Mouse (Mus musculus) lung, embryonic 15.5 days (tissue): ENCODE measurements at regions not wholly inside any gene's neighbourhood (a gene's known extent, or its start where the extent isn't known, plus 50 kb on each side); places are given as distances from the start of the nearest gene placed in this dataset.
A peak's percentile ranks its signal among the peaks of the same experiment; 100 is the strongest.

ENCODE experiments used
- ATAC-seq: fragments of 200-750 bp; cut with Nextera tagmentation; 2 replicates; pipeline ENCODE4 v1.8.0; 2017; ENCODE audit warnings: moderate number of reproducible peaks, borderline replicate concordance; ENCODE audit not compliant: low FRiP score, low TSS enrichment; ENCODE audit errors: extremely low read depth
- H3K27ac ChIP-seq: fragments of 300-500 bp; sonication (generic); 2 replicates; pipeline ENCODE4 v1.5.1; 2015; ENCODE audit warnings: moderate library complexity, mild to moderate bottlenecking, inconsistent platforms
- H3K27me3 ChIP-seq: fragments of 300-500 bp; sonication (generic); 2 replicates; pipeline ENCODE4 v1.6.1; 2015; ENCODE audit warnings: inconsistent platforms
- H3K36me3 ChIP-seq: fragments of 300-500 bp; sonication (generic); 2 replicates; pipeline ENCODE4 v1.6.1; 2015; ENCODE audit warnings: inconsistent platforms
- H3K4me1 ChIP-seq: fragments of 300-500 bp; sonication (generic); 2 replicates; pipeline ENCODE4 v1.6.1; 2015; ENCODE audit warnings: inconsistent platforms
- H3K4me2 ChIP-seq: fragments of 300-500 bp; sonication (generic); 2 replicates; pipeline ENCODE4 v1.6.1; 2015; ENCODE audit warnings: inconsistent platforms, mild to moderate bottlenecking, moderate library complexity
- H3K4me3 ChIP-seq: fragments of 300-500 bp; sonication (generic); 2 replicates; pipeline ENCODE4 v1.5.1; 2015; ENCODE audit warnings: mild to moderate bottlenecking, inconsistent platforms
- H3K9ac ChIP-seq: fragments of 300-500 bp; sonication (generic); 2 replicates; pipeline ENCODE4 v1.6.1; 2015; ENCODE audit warnings: inconsistent platforms
- H3K9me3 ChIP-seq: fragments of 300-500 bp; sonication (generic); 2 replicates; pipeline ENCODE4 v1.6.1; 2016; ENCODE audit warnings: inconsistent platforms
- WGBS: fragments of 180-500 bp; shearing (Covaris S2); methylation state at CpG from one replicate; pipeline ENCODE4 v1.1.7; 2015; 5-methylcytosine and 5-hydroxymethylcytosine counted together

DNA sequence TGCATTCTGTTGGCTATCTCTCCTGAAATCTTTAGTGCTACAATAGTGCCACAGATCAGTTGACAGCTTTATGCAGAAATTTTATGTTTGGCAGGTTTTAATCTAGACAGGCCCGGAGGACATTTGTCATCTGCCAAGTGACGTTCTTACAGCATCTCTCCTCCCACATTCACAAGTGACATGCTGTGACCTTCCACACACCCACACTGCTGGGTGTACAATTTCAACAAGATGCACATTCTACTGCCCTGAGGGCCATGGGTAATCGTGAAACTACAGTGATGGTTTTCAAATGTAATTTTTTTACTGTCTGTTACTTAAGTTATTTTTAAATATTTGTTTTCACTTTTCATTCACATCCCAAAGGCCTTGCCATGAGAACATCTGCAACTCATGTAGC, 639.2 kb upstream of the Gm11114 start:
- Histone ChIP-seq H3K27ac (no peak overlapping the region), H3K27me3 (no peaks in the 10 kb centered on the region), H3K4me1 (no peaks in the 10 kb centered on the region), H3K4me2 (no peak overlapping the region), H3K9ac (no peak overlapping the region), H3K4me3 (no peak overlapping the region), H3K36me3 (no peaks in the 10 kb centered on the region), H3K9me3 (no peaks in the 10 kb centered on the region)
- ATAC-seq, result no peak
- 43% methylated on average over 3 of the region's 3 CpGs for WGBS

DNA sequence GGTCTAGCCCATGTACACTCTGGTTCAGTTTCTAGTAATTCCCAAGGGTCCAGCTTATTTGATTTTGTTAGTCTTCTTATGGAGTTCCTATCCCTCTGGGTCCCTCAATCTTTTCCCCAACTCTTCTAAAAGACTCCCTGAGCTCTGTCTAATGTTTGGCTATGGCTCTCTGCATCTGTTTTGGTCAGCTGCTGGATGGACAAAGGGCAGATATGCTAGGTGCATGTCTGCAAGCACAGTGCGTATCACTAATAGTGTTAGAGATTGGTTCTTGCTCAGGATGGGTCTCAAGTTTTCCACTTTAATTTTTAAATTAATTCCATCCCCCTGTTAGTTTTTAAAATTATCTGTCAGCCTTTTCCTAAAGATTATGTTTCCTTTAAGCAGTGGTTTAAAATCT, 634.2 kb upstream of the Gm11114 start:
- Histone ChIP-seq H3K4me3 (no peak overlapping the region), H3K27ac (no peak overlapping the region), H3K9me3 (no peaks in the 10 kb centered on the region), H3K9ac (no peak overlapping the region), H3K27me3 (no peaks in the 10 kb centered on the region), H3K4me2 (no peak overlapping the region), H3K4me1 (no peaks in the 10 kb centered on the region), H3K36me3 (no peaks in the 10 kb centered on the region)
- ATAC-seq, result no peak
- WGBS, result 94% methylated on average over 1 of the region's 1 CpGs

DNA sequence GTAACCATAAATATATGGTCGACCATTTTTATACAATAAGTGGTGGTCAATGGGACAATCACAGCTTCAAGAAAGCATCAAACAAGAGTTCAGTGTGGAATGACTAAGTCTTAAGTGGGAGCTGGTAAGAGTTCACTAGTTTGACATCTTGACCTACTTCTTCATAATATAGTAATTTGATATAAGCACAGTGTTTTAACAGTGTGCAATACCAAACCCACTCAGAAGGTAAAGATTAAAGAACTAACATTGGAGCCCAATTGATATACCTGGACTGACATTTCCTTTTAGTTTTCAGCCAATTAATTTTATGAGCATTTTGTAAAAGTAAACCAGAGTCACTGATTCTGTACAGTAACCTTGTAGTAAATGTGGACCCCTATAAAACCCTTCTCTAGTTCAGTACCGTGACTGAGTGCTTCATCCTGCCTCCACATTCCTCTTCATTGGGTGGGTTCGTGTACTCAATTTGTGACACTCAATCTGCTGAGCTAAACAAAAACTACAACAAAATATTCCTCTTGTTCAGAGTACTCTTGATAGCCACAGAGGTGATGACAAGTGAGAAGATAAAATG, 593.9 kb upstream of the Gm11114 start:
- Histone ChIP-seq H3K4me3 (no peak overlapping the region), H3K27me3 (no peaks in the 10 kb centered on the region), H3K4me1 (no peaks in the 10 kb centered on the region), H3K9me3 (no peaks in the 10 kb centered on the region), H3K9ac (no peak overlapping the region), H3K36me3 (no peaks in the 10 kb centered on the region), H3K4me2 (no peak overlapping the region), H3K27ac (no peak overlapping the region)
- ATAC-seq, result no peak
- WGBS, result 43% methylated on average over 3 of the region's 3 CpGs

DNA sequence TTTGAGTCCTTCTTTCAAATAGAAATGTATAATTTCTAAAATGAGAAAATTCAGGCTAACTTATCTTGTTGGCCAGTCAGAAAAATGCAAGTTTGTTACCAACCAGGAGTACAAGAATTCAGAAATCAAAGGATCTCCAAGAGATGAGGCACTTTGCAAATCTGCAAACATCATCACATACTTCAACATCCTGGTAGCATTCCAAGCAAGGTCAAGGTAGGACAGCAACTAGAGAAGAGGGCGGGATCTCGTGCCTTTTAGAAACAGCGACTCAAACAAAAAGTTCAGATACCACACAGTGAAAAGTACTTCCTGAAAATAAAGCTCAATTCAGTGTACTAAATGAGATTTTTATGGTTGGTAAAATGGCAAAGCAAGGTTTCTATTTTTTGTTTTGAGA, 593.2 kb upstream of the Gm11114 start:
- no peak for ATAC-seq
- Histone ChIP-seq H3K27ac (no peak overlapping the region), H3K4me3 (no peak overlapping the region), H3K27me3 (no peaks in the 10 kb centered on the region), H3K9me3 (no peaks in the 10 kb centered on the region), H3K4me2 (no peak overlapping the region), H3K9ac (no peak overlapping the region), H3K36me3 (no peaks in the 10 kb centered on the region), H3K4me1 (no peaks in the 10 kb centered on the region)
- 58% methylated on average over 3 of the region's 3 CpGs for WGBS

DNA sequence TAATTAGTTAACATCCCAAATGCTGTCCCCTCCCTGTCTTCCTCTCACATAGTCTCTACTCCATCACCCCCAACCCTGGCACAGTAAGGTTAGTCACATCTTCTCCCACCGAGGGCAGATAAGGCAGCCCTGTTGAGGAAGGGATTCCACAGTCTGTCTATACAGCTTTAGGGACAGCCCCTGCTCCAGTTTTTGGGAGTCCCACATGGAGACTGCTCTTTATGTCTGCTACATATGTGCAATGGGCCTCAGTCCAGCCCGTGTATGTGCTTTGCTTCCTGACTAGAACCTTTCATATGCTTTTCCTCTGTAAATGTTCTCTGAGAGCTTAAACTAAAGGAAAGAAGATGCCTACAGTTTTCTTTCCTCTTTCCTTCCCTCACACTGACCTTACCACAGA, 592.1 kb upstream of the Gm11114 start:
- no peak overlapping the region for H3K4me2 ChIP-seq
- H3K4me1 ChIP-seq, result no peaks in the 10 kb centered on the region
- H3K27me3 ChIP-seq, result no peaks in the 10 kb centered on the region
- H3K9ac ChIP-seq, result no peak overlapping the region
- H3K27ac ChIP-seq, result no peak overlapping the region
- no peak for ATAC-seq
- no peaks in the 10 kb centered on the region for H3K36me3 ChIP-seq
- no peak overlapping the region for H3K4me3 ChIP-seq
- WGBS, result 68% methylated on average over 2 of the region's 2 CpGs
- no peaks in the 10 kb centered on the region for H3K9me3 ChIP-seq

DNA sequence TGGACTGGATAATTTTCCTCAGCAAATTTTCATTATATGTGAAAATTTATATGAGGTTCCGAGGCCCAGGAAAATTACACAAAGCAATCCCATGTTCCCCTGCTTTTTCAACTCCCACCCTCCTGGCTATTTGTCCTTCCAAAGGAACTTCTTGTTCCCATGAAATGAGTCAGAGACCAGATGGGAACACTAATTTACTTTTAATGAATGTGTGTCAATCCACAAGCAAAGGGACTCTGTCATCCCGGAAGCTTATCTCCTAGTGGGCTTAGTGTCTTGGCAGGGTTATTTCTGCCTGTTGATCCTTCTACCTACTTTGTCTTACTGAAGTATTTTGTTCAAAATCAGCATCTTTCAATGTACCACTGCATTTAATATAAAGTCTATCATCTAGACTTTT, 573.3 kb upstream of the Gm11114 start:
- Histone ChIP-seq H3K4me3 (no peak overlapping the region), H3K9ac (no peak overlapping the region), H3K4me2 (no peak overlapping the region), H3K27me3 (no peaks in the 10 kb centered on the region), H3K4me1 (no peaks in the 10 kb centered on the region), H3K36me3 (no peaks in the 10 kb centered on the region), H3K27ac (no peak overlapping the region), H3K9me3 (no peaks in the 10 kb centered on the region)
- ATAC-seq, result no peak
- WGBS, result 60% methylated on average over 2 of the region's 2 CpGs

DNA sequence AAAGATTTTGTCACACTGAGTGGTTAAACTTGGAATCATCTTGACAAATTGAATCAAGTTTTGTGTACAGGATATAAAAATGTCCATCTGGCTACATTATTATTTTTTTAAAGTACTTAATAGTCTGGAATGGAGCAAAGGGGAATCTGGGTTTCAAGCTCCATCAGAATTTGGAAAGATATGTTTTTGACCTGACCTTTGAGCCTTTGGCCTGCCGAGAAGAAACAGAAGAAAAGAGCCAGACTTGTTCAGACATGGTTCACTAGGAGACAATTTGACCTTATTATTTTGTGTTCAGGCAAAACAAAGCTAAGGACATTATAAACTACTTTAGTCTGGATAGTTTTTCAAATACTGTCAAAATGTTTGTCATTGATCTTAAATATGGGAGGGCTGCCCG, 572.2 kb upstream of the Gm11114 start:
- H3K4me2 ChIP-seq, result no peak overlapping the region
- 67% methylated on average over 2 of the region's 2 CpGs for WGBS
- ATAC-seq, result no peak
- no peaks in the 10 kb centered on the region for H3K27me3 ChIP-seq
- no peaks in the 10 kb centered on the region for H3K4me1 ChIP-seq
- no peak overlapping the region for H3K9ac ChIP-seq
- H3K4me3 ChIP-seq, result no peak overlapping the region
- H3K36me3 ChIP-seq, result no peaks in the 10 kb centered on the region
- no peaks in the 10 kb centered on the region for H3K9me3 ChIP-seq
- no peak overlapping the region for H3K27ac ChIP-seq

DNA sequence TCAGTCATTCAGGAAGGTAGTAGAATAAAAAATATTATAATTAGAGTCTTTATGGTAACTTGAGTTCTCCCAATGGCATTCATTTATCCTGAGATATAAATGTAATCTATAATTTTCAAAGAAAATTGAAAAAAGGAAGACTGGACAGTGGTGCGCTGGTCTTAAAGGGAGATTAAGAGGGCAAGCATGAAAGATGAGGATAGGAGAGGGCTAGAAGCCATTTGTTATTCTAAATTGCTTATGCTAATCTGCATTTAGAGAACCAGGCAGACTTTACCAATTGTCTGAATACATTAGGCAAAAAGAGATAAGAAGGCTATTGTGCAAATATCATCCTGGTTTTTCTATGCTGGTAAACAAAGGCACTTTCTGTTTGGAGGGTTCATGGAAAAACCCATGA, 558.2 kb upstream of the Gm11114 start:
- no peaks in the 10 kb centered on the region for H3K4me1 ChIP-seq
- no peaks in the 10 kb centered on the region for H3K27me3 ChIP-seq
- H3K27ac ChIP-seq, result no peak overlapping the region
- H3K4me3 ChIP-seq, result no peak overlapping the region
- no peaks in the 10 kb centered on the region for H3K36me3 ChIP-seq
- H3K4me2 ChIP-seq, result no peak overlapping the region
- ATAC-seq, result no peak
- no peak overlapping the region for H3K9ac ChIP-seq
- 72% methylated on average over 1 of the region's 1 CpGs for WGBS
- H3K9me3 ChIP-seq, result no peaks in the 10 kb centered on the region

DNA sequence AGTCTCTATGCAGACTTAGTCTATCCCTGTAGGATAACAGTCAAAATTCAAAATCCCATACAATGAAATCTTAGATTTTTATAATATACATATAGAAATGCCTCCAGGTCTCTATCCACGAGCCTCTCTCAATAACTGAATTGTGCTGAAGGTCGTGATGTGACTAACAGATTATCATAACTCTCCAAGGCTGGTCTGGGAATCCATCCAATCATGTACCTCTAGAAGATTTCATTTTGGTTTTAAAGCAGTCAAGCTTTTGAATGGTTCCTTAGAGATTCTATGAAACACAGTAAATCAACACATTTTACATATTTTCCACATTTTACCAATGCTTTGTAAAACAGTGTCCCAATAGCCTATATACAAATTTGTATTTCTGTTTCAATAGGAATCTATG, 557.7 kb upstream of the Gm11114 start:
- 63% methylated on average over 2 of the region's 2 CpGs for WGBS

DNA sequence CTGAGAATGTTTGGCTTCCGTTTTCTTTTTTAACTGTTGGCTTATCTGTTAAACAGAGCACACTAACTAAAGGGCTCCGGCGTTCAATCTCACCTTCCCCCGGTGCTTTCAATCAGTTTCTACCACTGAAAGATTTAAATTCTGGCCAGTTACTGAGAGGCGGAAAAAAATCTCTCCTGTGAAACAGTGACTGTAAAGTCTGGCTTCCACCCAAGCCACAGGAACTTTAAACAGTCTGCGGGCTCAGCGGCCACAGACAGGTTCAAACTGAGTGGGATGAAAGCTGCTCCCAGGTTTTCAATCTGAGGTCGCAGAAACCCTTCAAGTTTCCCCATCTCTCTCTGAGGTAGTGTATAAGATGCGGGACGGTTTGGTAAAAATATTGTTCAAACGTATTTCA, 538.2 kb upstream of the Gm11114 start:
- Histone ChIP-seq H3K4me3 (no peak overlapping the region), H3K36me3 (no peaks in the 10 kb centered on the region), H3K9me3 (no peaks in the 10 kb centered on the region), H3K27ac (no peak overlapping the region), H3K27me3 (no peaks in the 10 kb centered on the region), H3K4me2 (no peak overlapping the region), H3K4me1 (no peaks in the 10 kb centered on the region), H3K9ac (no peak overlapping the region)
- ATAC-seq, result no peak
- WGBS, result 41% methylated on average over 11 of the region's 11 CpGs

More for the DNA sequence above, 557.7 kb upstream of the Gm11114 start:
- Histone ChIP-seq H3K27me3 (no peaks in the 10 kb centered on the region), H3K27ac (no peak overlapping the region), H3K4me3 (no peak overlapping the region), H3K9ac (no peak overlapping the region), H3K4me2 (no peak overlapping the region), H3K4me1 (no peaks in the 10 kb centered on the region), H3K9me3 (no peaks in the 10 kb centered on the region), H3K36me3 (no peaks in the 10 kb centered on the region)
- ATAC-seq, result no peak

DNA sequence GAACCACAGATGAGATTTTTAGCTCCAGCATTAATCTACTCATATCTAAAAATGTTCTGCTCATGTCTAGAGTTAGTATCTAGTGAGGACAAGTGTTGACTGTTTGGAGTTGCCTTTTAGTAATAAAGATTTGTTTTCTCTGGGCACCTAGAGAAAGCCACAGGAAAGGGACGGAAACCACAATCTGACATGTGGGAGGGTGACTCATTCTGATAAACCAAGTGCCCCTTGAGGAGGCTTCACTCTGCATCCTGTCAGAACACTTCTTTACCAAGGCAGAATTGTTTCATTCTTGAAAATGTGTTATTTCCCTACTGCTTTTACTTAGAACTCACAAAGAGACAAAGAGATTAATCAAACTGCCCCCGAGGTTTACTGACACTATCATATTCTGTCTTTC, 537.4 kb upstream of the Gm11114 start:
- Histone ChIP-seq H3K4me1 (no peaks in the 10 kb centered on the region), H3K4me3 (no peak overlapping the region), H3K4me2 (no peak overlapping the region), H3K9ac (no peak overlapping the region), H3K27ac (no peak overlapping the region), H3K27me3 (no peaks in the 10 kb centered on the region), H3K9me3 (no peaks in the 10 kb centered on the region), H3K36me3 (no peaks in the 10 kb centered on the region)
- 48% methylated on average over 2 of the region's 2 CpGs for WGBS
- ATAC-seq, result no peak

DNA sequence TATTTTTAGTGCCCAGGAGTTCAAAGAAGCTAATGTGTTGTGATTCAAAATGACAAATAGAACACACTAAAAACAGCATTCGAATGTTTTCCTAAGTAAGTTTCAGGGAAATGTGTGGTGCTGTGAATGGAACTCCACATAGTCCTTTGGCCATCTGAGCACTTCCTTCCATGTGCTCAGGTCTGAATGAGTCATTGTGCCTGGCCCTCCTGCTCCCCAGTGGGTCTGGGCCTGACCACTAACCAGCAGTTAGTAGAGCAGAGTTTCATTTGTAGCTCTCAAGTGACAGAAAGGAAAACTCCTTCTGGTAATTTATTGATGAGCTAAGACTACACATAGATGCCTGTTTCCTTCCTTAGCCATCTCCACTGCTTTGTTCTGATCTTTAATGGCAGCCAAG, 533.4 kb upstream of the Gm11114 start:
- Histone ChIP-seq H3K9me3 (no peaks in the 10 kb centered on the region), H3K9ac (no peak overlapping the region), H3K4me3 (no peak overlapping the region), H3K27ac (no peak overlapping the region), H3K27me3 (no peaks in the 10 kb centered on the region), H3K4me2 (no peak overlapping the region), H3K36me3 (no peaks in the 10 kb centered on the region), H3K4me1 (no peaks in the 10 kb centered on the region)
- 82% methylated on average over 1 of the region's 1 CpGs for WGBS
- no peak for ATAC-seq

DNA sequence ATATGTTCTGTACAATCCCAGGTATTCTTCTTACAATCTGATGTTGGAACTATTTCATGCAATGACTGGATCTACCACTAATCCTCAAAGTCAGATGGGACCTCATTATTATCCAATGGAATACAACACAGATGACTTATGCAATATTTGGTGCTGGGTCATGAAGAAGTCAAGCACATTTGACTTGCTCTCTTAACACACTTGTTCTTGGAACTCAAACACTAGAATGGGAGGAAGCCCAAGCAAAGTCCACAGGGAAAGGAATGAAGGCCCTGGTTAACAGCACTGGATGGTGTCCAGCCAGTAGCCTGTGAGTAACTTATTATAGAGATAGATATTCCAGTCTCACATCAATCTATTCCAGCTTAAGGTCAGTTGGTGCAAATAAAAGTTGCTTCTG, 486.8 kb upstream of the Gm11114 start:
- ATAC-seq, result peak; percentile 67; the same call in 1 of the 2 replicates
- H3K36me3 ChIP-seq, result no peaks in the 10 kb centered on the region
- H3K4me3 ChIP-seq, result no peak overlapping the region

More for the DNA sequence above, 486.8 kb upstream of the Gm11114 start:
- H3K9ac ChIP-seq, result no peak overlapping the region
- no peaks in the 10 kb centered on the region for H3K27me3 ChIP-seq
- H3K4me2 ChIP-seq, result no peak overlapping the region
- H3K9me3 ChIP-seq, result no peaks in the 10 kb centered on the region
- H3K4me1 ChIP-seq, result no peaks in the 10 kb centered on the region
- no peak overlapping the region for H3K27ac ChIP-seq
